Mouse (Mus musculus): Measurements from ENCODE around the gene Sphk2. TPM values are rescaled to one million over a fixed set of nuclear protein-coding genes. Genes with fewer than 3 reads are reported as not detected.

Gene Sphk2
- total RNA-seq, 2 experiments from 2014 or later = 8.5 to 12.7 TPM

Other genes with a start within 250 kb of the Sphk2 start
- not detected for gene Tulp2, start 236.1 kb downstream of the Sphk2 start, total RNA-seq (2021)
- 1 to 10 TPM; 4.3 to 10.0 TPM for gene Gm45808, start 231.2 kb downstream of the Sphk2 start, total RNA-seq (2021)
- 10 to 100 TPM; 12.3 to 12.6 TPM for gene Dhdh, start 229.2 kb downstream of the Sphk2 start, total RNA-seq (2021)
- gene Nucb1, start 207.6 kb downstream of the Sphk2 start, total RNA-seq (2021) = 10 to 100 TPM; 60.8 to 73.2 TPM
- 10 to 100 TPM; 13.8 to 19.2 TPM for gene Ppp1r15a, start 191.7 kb downstream of the Sphk2 start, total RNA-seq (2021)
- 1 to 10 TPM; 7.5 to 8.5 TPM for gene Plekha4, start 191.7 kb downstream of the Sphk2 start, total RNA-seq (2021)
- gene Hsd17b14, start 163.1 kb downstream of the Sphk2 start, total RNA-seq (2021) = 1 to 10 TPM in 1 of 2 experiments, under 1 TPM in 1; 0.99 to 1.2 TPM
- 10 to 100 TPM; 56.3 to 63.9 TPM for gene Bcat2, start 147.8 kb downstream of the Sphk2 start, total RNA-seq (2021)
- gene Fgf21, start 102.5 kb downstream of the Sphk2 start, total RNA-seq (2021) = not detected
- not detected for gene Fut1, start 100.7 kb downstream of the Sphk2 start, total RNA-seq (2021)
- gene Izumo1, start 96.2 kb downstream of the Sphk2 start, total RNA-seq (2021) = not detected
- gene Rasip1, start 90.5 kb downstream of the Sphk2 start, total RNA-seq (2021) = 1 to 10 TPM; 6.1 to 8.5 TPM
- 10 to 100 TPM; 39.0 to 46.1 TPM for gene Mamstr, start 78.0 kb downstream of the Sphk2 start, total RNA-seq (2021)
- under 1 TPM; 0.19 to 0.61 TPM for gene Fut2, start 51.6 kb downstream of the Sphk2 start, total RNA-seq (2021)
- under 1 TPM; 0.38 to 0.75 TPM for gene Ntn5, start 34.0 kb downstream of the Sphk2 start, total RNA-seq (2021)
- under 1 TPM in 1 of 2 experiments, not detected in 1; 0.16 TPM for gene Sec1, start 23.6 kb downstream of the Sphk2 start, total RNA-seq (2021)
- 10 to 100 TPM in 1 of 2 experiments, 1 to 10 TPM in 1; 4.9 to 11.2 TPM for gene Car11, start 18.2 kb downstream of the Sphk2 start, total RNA-seq (2021)
- 100 to 1,000 TPM in 1 of 2 experiments, 10 to 100 TPM in 1; 14.3 to 121 TPM for gene Dbp, start 12.9 kb downstream of the Sphk2 start, total RNA-seq (2021)
- gene Rpl18, start 2.5 kb downstream of the Sphk2 start, total RNA-seq (2021) = 100 to 1,000 TPM; 433 to 449 TPM
- under 1 TPM; 0.13 to 0.29 TPM for gene Fam83e, start 3.2 kb upstream of the Sphk2 start, total RNA-seq (2021)
- not detected for gene Spaca4, start 7.8 kb upstream of the Sphk2 start, total RNA-seq (2021)
- under 1 TPM in 1 of 2 experiments, not detected in 1; 0.19 TPM for gene Lmtk3, start 65.7 kb upstream of the Sphk2 start, total RNA-seq (2021)
- gene Sult2b1, start 66.7 kb upstream of the Sphk2 start, total RNA-seq (2021) = not detected
- 10 to 100 TPM; 28.2 to 33.8 TPM for gene Cyth2, start 96.6 kb upstream of the Sphk2 start, total RNA-seq (2021)
- gene Kcnj14, start 106.8 kb upstream of the Sphk2 start, total RNA-seq (2021) = under 1 TPM; 0.19 to 0.20 TPM
- 10 to 100 TPM; 13.5 to 14.5 TPM for gene Grwd1, start 112.9 kb upstream of the Sphk2 start, total RNA-seq (2021)
- 10 to 100 TPM; 53.4 to 64.2 TPM for gene Kdelr1, start 154.8 kb upstream of the Sphk2 start, total RNA-seq (2021)
- gene Grin2d, start 160.4 kb upstream of the Sphk2 start, total RNA-seq (2021) = under 1 TPM; 0.32 to 0.46 TPM
- not detected for gene Syngr4, start 178.7 kb upstream of the Sphk2 start, total RNA-seq (2021)
- 10 to 100 TPM; 53.2 to 62.5 TPM for gene Tmem143, start 178.9 kb upstream of the Sphk2 start, total RNA-seq (2021)
- gene Emp3, start 203.4 kb upstream of the Sphk2 start, total RNA-seq (2021) = 10 to 100 TPM; 13.2 to 17.0 TPM
- under 1 TPM; 0.46 to 0.67 TPM for gene Ccdc114, start 206.1 kb upstream of the Sphk2 start, total RNA-seq (2021)

Data from gastrocnemius, postnatal 25 days (tissue).